Mouse (Mus musculus) kidney, postnatal 0 days (tissue): Measurements from ENCODE around the gene Ptcra. TPM values are rescaled to one million over a fixed set of nuclear protein-coding genes. Genes with fewer than 3 reads are reported as not detected.

Source experiments
- ATAC-seq: fragments of 200-750 bp; cut with Nextera tagmentation; replicated peaks from 2 replicates; pipeline ENCODE4 v1.8.0; 2017; ENCODE audit warnings: low read depth, moderate number of reproducible peaks, moderate TSS enrichment, moderate library complexity; ENCODE audit not compliant: low FRiP score
- DNase-seq: peaks from one replicate; pipeline ENCODE4 v3.0.0-alpha.2; 2016; ENCODE audit warnings: low spot score
- H3K27ac ChIP-seq: fragments of 300-500 bp; sonication (generic); 2 replicates; pipeline ENCODE4 v1.5.1; 2014; ENCODE audit warnings: mild to moderate bottlenecking
- H3K27me3 ChIP-seq: fragments of 300-500 bp; sonication (generic); 2 replicates; pipeline ENCODE4 v1.6.1; 2014; ENCODE audit warnings: low read length, mixed read lengths; ENCODE audit not compliant: insufficient read depth
- H3K36me3 ChIP-seq: fragments of 300-500 bp; sonication (generic); 2 replicates; pipeline ENCODE4 v1.6.1; 2014; ENCODE audit warnings: low read length, mixed read lengths; ENCODE audit not compliant: insufficient read depth
- H3K4me1 ChIP-seq: fragments of 300-500 bp; sonication (generic); replicated peaks from 2 replicates; pipeline ENCODE4 v1.6.1; 2014; ENCODE audit warnings: antibody characterized with exemption, low read length, mixed read lengths; ENCODE audit not compliant: insufficient read depth
- H3K4me2 ChIP-seq: fragments of 300-500 bp; sonication (generic); 2 replicates; pipeline ENCODE4 v1.6.1; 2014; ENCODE audit warnings: mild to moderate bottlenecking, low read length, moderate library complexity, mixed read lengths
- H3K4me3 ChIP-seq: fragments of 300-500 bp; sonication (generic); replicated peaks from 2 replicates; pipeline ENCODE4 v1.5.1; 2014; ENCODE audit warnings: low read depth, low read length
- H3K9ac ChIP-seq: fragments of 300-500 bp; sonication (generic); 2 replicates; pipeline ENCODE4 v1.6.1; 2014; ENCODE audit warnings: low read depth, low read length
- H3K9me3 ChIP-seq: fragments of 300-500 bp; sonication (generic); replicated peaks from 2 replicates; pipeline ENCODE4 v1.6.1; 2016; ENCODE audit warnings: low read length, inconsistent platforms, mixed read lengths
- CTCF ChIP-seq: IDR thresholded peaks from 2 replicates; pipeline ENCODE4 v1.5.1; 2016; ENCODE audit warnings: antibody characterized with exemption, low read depth, mild to moderate bottlenecking, moderate library complexity
- WGBS: fragments of 180-500 bp; shearing (Covaris S2); extraction: QIAGEN DNeasy Blood & Tissue Kit; methylation state at CpG from one replicate; pipeline ENCODE4 v1.1.7; 2014; 5-methylcytosine and 5-hydroxymethylcytosine counted together
- polyA plus RNA-seq: library from polyadenylated mRNA; unstranded; fragments of >200 nt; fragmentation: Nextera tagmentation; extraction: Ambion mirVana; gene quantifications from 2 replicates; pipeline ENCODE4 v1.2.1, GENCODE M21; 2015

Gene Ptcra
- polyA plus RNA-seq, 1 experiment from 2014 or later: 0.12 TPM

GRCm38 (mm10) chr17:46710959-46711597 is 52.4 kb downstream of the Ptcra start, which contains the start of gene Pex6:
TSS of gene Pex6 (plus strand) at chr17:46711463.
- DNase-seq: peak; percentile 97
- Histone ChIP-seq H3K4me2 (peak within 1 kb of the TSS; percentile 99), H3K4me1 (peaks cover 11% of the 10 kb centered on the region; the same call in 1 of the 2 replicates), H3K4me3 (peak within 1 kb of the TSS; percentile 100), H3K9me3 (no peaks in the 10 kb centered on the region), H3K27me3 (no peaks in the 10 kb centered on the region), H3K27ac (peak within 1 kb of the TSS; percentile 86), H3K9ac (peak within 1 kb of the TSS; percentile 95), H3K36me3 (peaks cover 15% of the 10 kb centered on the region)
- WGBS: 7% methylated on average over 36 of the region's 36 CpGs
- peak; percentile 87 for ATAC-seq
- no peak for TF ChIP-seq CTCF

DNA sequence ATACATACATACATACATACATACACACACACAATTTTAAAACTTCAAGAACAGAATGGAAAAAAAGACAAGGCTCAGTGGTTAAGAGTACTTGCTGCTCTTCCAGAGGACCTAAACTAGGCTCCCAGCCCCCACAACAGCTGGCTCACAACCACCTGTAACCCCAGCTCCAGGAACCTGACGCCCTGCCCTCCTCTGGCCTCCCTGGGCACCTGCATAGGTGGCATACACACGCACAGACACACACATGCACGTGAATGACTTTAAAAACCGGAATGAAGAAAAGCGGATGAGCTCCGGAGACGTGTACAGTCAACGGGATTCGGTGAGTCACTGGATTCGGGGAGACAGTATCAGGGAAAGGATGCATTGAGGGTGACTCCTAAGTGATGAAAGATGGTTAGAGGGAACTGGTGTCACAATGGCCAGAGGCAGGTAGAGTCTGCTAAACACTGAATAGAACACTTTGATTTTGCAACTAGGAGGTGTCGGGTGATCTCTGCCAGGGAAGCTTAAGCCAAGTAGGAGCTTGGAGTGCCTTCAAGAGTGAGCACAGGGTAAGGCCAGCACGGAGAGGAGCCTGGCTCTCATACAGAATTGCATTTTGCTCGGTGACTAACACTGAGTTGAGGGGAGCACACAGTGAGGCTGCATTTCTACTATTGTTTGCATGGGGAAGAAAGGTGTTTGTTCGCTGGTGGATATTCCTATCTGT is 57.0 kb downstream of the Ptcra start:
- Histone ChIP-seq H3K4me2 (no peak overlapping the region), H3K9me3 (no peaks in the 10 kb centered on the region), H3K36me3 (no peaks in the 10 kb centered on the region), H3K27ac (no peak overlapping the region), H3K9ac (no peak overlapping the region), H3K27me3 (no peaks in the 10 kb centered on the region), H3K4me3 (no peak overlapping the region), H3K4me1 (peaks cover 12% of the 10 kb centered on the region; the same call in 1 of the 2 replicates)
- DNase-seq: no peak
- peak; percentile 9; the same call in 1 of the 2 replicates for TF ChIP-seq CTCF
- ATAC-seq: no peak
- 94% methylated on average over 14 of the region's 14 CpGs for WGBS

Other genes with a start within 250 kb of the Ptcra start
- gene Cul9, start 217.3 kb downstream of the Ptcra start, polyA plus RNA-seq: 6.0 and 6.5 TPM in 2 replicates
- 5.5 and 6.0 TPM in 2 replicates for gene Srf, start 207.5 kb downstream of the Ptcra start, polyA plus RNA-seq
- 94.0 and 103 TPM in 2 replicates for gene Ptk7, start 134.2 kb downstream of the Ptcra start, polyA plus RNA-seq
- gene Klc4, start 117.7 kb downstream of the Ptcra start, polyA plus RNA-seq: 47.6 and 50.4 TPM in 2 replicates
- gene Mrpl2, start 117.5 kb downstream of the Ptcra start, polyA plus RNA-seq: 144 and 157 TPM in 2 replicates
- 29.0 and 33.3 TPM in 2 replicates for gene Cul7, start 113.4 kb downstream of the Ptcra start, polyA plus RNA-seq
- gene Rrp36, start 89.4 kb downstream of the Ptcra start, polyA plus RNA-seq: 44.4 and 47.2 TPM in 2 replicates
- gene Mea1, start 84.9 kb downstream of the Ptcra start, polyA plus RNA-seq: 131 and 135 TPM in 2 replicates
- gene Klhdc3, start 82.8 kb downstream of the Ptcra start, polyA plus RNA-seq: 104 and 114 TPM in 2 replicates
- gene Ppp2r5d, start 58.6 kb downstream of the Ptcra start, polyA plus RNA-seq: 51.0 and 52.5 TPM in 2 replicates
- 20.5 and 25.6 TPM in 2 replicates for gene Pex6, start 52.2 kb downstream of the Ptcra start, polyA plus RNA-seq
- 9.0 and 10.6 TPM in 2 replicates for gene Gnmt, start 34.5 kb downstream of the Ptcra start, polyA plus RNA-seq
- 59.9 and 64.7 TPM in 2 replicates for gene Cnpy3, start 11.5 kb downstream of the Ptcra start, polyA plus RNA-seq
- 143 and 151 TPM in 2 replicates for gene 2310039H08Rik, start 8.9 kb upstream of the Ptcra start, polyA plus RNA-seq
- 138 and 147 TPM in 2 replicates for gene Rpl7l1, start 19.0 kb upstream of the Ptcra start, polyA plus RNA-seq
- gene Bicral, start 94.8 kb upstream of the Ptcra start, polyA plus RNA-seq: 2.9 and 4.1 TPM in 2 replicates
- gene Tbcc, start 127.0 kb upstream of the Ptcra start, polyA plus RNA-seq: 58.2 and 71.4 TPM in 2 replicates
- gene Prph2, start 146.7 kb upstream of the Ptcra start, polyA plus RNA-seq: 0.11 and 0.16 TPM in 2 replicates
- gene Ubr2, start 246.8 kb upstream of the Ptcra start, polyA plus RNA-seq: 11.9 TPM in 2 replicates